Mouse (Mus musculus) embryonic facial prominence, embryonic 13.5 days (tissue): ENCODE data around the gene Pfdn2. TPM values are rescaled to one million over a fixed set of nuclear protein-coding genes. Genes with fewer than 3 reads are reported as not detected.
"Not testable (repeated sequence)": the region's sequence is repeated elsewhere in the genome, so short reads cannot be mapped to it uniquely, and the experiment has no call there.

Experiments used
- ATAC-seq: fragments of 200-750 bp; cut with Nextera tagmentation; 2 replicates; pipeline ENCODE4 v1.8.0; 2017; ENCODE audit warnings: low read depth; ENCODE audit not compliant: insufficient number of reproducible peaks, insufficient read depth, low FRiP score, low TSS enrichment
- H3K27ac ChIP-seq: fragments of 300-500 bp; sonication (generic); 2 replicates; pipeline ENCODE4 v1.5.1; 2015; ENCODE audit warnings: moderate library complexity, mild to moderate bottlenecking, inconsistent platforms
- H3K27me3 ChIP-seq: fragments of 300-500 bp; sonication (generic); 2 replicates; pipeline ENCODE4 v1.6.1; 2015; ENCODE audit warnings: mild to moderate bottlenecking, inconsistent platforms
- H3K36me3 ChIP-seq: fragments of 300-500 bp; sonication (generic); 2 replicates; pipeline ENCODE4 v1.6.1; 2015; ENCODE audit warnings: mild to moderate bottlenecking, inconsistent platforms
- H3K4me1 ChIP-seq: fragments of 300-500 bp; sonication (generic); 2 replicates; pipeline ENCODE4 v1.6.1; 2015; ENCODE audit warnings: inconsistent platforms
- H3K4me2 ChIP-seq: fragments of 300-500 bp; sonication (generic); 2 replicates; pipeline ENCODE4 v1.6.1; 2015; ENCODE audit warnings: moderate library complexity, mild to moderate bottlenecking, inconsistent platforms
- H3K4me3 ChIP-seq: fragments of 300-500 bp; sonication (generic); 2 replicates; pipeline ENCODE4 v1.5.1; 2015; ENCODE audit warnings: mild to moderate bottlenecking, inconsistent platforms
- H3K9ac ChIP-seq: fragments of 300-500 bp; sonication (generic); 2 replicates; pipeline ENCODE4 v1.6.1; 2015; ENCODE audit warnings: mild to moderate bottlenecking, inconsistent platforms
- H3K9me3 ChIP-seq: fragments of 300-500 bp; sonication (generic); 2 replicates; pipeline ENCODE4 v1.6.1; 2016; ENCODE audit warnings: inconsistent platforms
- WGBS: fragments of 180-500 bp; shearing (Covaris S2); methylation state at CpG from one replicate; pipeline ENCODE4 v1.1.7; 2015; ENCODE audit warnings: mixed read lengths; 5-methylcytosine and 5-hydroxymethylcytosine counted together
- polyA plus RNA-seq: library from polyadenylated mRNA; unstranded; fragments of >200 nt; fragmentation: Nextera tagmentation; extraction: Ambion mirVana; gene quantifications from 2 replicates; pipeline ENCODE4 v1.2.1, GENCODE M21; 2015

The Pfdn2 gene
- 119 and 125 TPM in 2 replicates for polyA plus RNA-seq

GRCm38 (mm10) chr1:171345225-171346094 lies at the start of gene Pfdn2, which contains the start of gene Nit1:
Pfdn2 (plus strand) TSS chr1:171345670.
Nit1 (minus strand) TSS chr1:171345646.
- H3K4me1 ChIP-seq, result peaks cover 22% of the 10 kb centered on the region
- peak; percentile 86 for ATAC-seq
- 1% methylated on average over 53 of the region's 53 CpGs for WGBS

GRCm38 (mm10) chr1:171298226-171298625 lies 47.2 kb upstream of the Pfdn2 start:
- H3K9me3 ChIP-seq, result no peaks in the 10 kb centered on the region
- WGBS, result 64% methylated on average over 3 of the region's 3 CpGs
- H3K4me3 ChIP-seq, result no peak overlapping the region
- H3K27ac ChIP-seq, result no peak overlapping the region
- no peak overlapping the region for H3K4me2 ChIP-seq
- H3K36me3 ChIP-seq, result no peaks in the 10 kb centered on the region
- no peak for ATAC-seq
- H3K4me1 ChIP-seq, result peaks cover 7% of the 10 kb centered on the region
- peaks cover 28% of the 10 kb centered on the region for H3K27me3 ChIP-seq
- H3K9ac ChIP-seq, result no peak overlapping the region

More at GRCm38 (mm10) chr1:171345225-171346094, at the start of gene Pfdn2, which contains the start of gene Nit1:
- H3K4me2 ChIP-seq, result peak within 1 kb of the TSS; percentile 86
- H3K4me3 ChIP-seq, result peak within 1 kb of the TSS; percentile 92
- H3K27me3 ChIP-seq, result no peaks in the 10 kb centered on the region
- peak within 1 kb of the TSS; percentile 89 for H3K9ac ChIP-seq
- H3K9me3 ChIP-seq, result 0 out of 2 replicates have a peak, but pooled peaks cover 6% of the 10 kb centered on the region
- peaks cover 33% of the 10 kb centered on the region for H3K36me3 ChIP-seq
- H3K27ac ChIP-seq, result peak within 1 kb of the TSS; percentile 73

GRCm38 (mm10) chr1:171306157-171306556 lies 39.3 kb upstream of the Pfdn2 start:
- WGBS, result 64% methylated on average over 5 of the region's 5 CpGs
- not testable (repeated sequence) for H3K27me3 ChIP-seq, H3K27ac ChIP-seq, H3K4me1 ChIP-seq, H3K9ac ChIP-seq, H3K36me3 ChIP-seq, H3K9me3 ChIP-seq, ATAC-seq, H3K4me3 ChIP-seq, H3K4me2 ChIP-seq

GRCm38 (mm10) chr1:171309321-171309720 lies 36.1 kb upstream of the Pfdn2 start:
- H3K27me3 ChIP-seq, result no peaks in the 10 kb centered on the region; the same call in 1 of the 2 replicates
- H3K9ac ChIP-seq, result no peak overlapping the region
- H3K4me3 ChIP-seq, result no peak overlapping the region
- no peaks in the 10 kb centered on the region for H3K9me3 ChIP-seq
- 68% methylated on average over 2 of the region's 2 CpGs for WGBS
- H3K36me3 ChIP-seq, result no peaks in the 10 kb centered on the region
- H3K4me1 ChIP-seq, result no peaks in the 10 kb centered on the region
- no peak overlapping the region for H3K4me2 ChIP-seq
- H3K27ac ChIP-seq, result no peak overlapping the region
- ATAC-seq, result no peak

- no peak overlapping the region for H3K9ac ChIP-seq
- ATAC-seq, result no peak
- H3K27me3 ChIP-seq, result no peaks in the 10 kb centered on the region
- H3K27ac ChIP-seq, result no peak overlapping the region
- H3K4me1 ChIP-seq, result no peaks in the 10 kb centered on the region
- no peaks in the 10 kb centered on the region for H3K9me3 ChIP-seq
- H3K4me3 ChIP-seq, result no peak overlapping the region
- 12% methylated on average over 7 of the region's 7 CpGs for WGBS
- no peaks in the 10 kb centered on the region for H3K36me3 ChIP-seq
- no peak overlapping the region for H3K4me2 ChIP-seq
Measured at GRCm38 (mm10) chr1:171319748-171320147, 25.7 kb upstream of the Pfdn2 start.

- no peaks in the 10 kb centered on the region for H3K4me1 ChIP-seq
- H3K4me2 ChIP-seq, result no peak overlapping the region
- 12% methylated on average over 5 of the region's 5 CpGs for WGBS
- H3K36me3 ChIP-seq, result no peaks in the 10 kb centered on the region
- no peak overlapping the region for H3K4me3 ChIP-seq
- H3K9me3 ChIP-seq, result no peaks in the 10 kb centered on the region
- no peak for ATAC-seq
- no peak overlapping the region for H3K27ac ChIP-seq
- H3K27me3 ChIP-seq, result no peaks in the 10 kb centered on the region
- H3K9ac ChIP-seq, result no peak overlapping the region
Measured at GRCm38 (mm10) chr1:171320151-171320550, 25.3 kb upstream of the Pfdn2 start.

- H3K27ac ChIP-seq, result no peak overlapping the region
- no peak overlapping the region for H3K4me3 ChIP-seq
- H3K27me3 ChIP-seq, result no peaks in the 10 kb centered on the region
- no peaks in the 10 kb centered on the region for H3K36me3 ChIP-seq
- H3K9me3 ChIP-seq, result no peaks in the 10 kb centered on the region
- no peaks in the 10 kb centered on the region for H3K4me1 ChIP-seq
- H3K9ac ChIP-seq, result no peak overlapping the region
- no peak for ATAC-seq
- no peak overlapping the region for H3K4me2 ChIP-seq
Measured at GRCm38 (mm10) chr1:171321415-171321814, 24.1 kb upstream of the Pfdn2 start.

- Histone ChIP-seq H3K27me3 (no peaks in the 10 kb centered on the region), H3K4me2 (no peak overlapping the region), H3K4me3 (no peak overlapping the region), H3K9ac (no peak overlapping the region), H3K4me1 (no peaks in the 10 kb centered on the region), H3K9me3 (no peaks in the 10 kb centered on the region), H3K36me3 (no peaks in the 10 kb centered on the region), H3K27ac (no peak overlapping the region)
- WGBS, result 75% methylated on average over 1 of the region's 1 CpGs
- ATAC-seq, result no peak
Measured at GRCm38 (mm10) chr1:171322012-171322411, 23.5 kb upstream of the Pfdn2 start.

- Histone ChIP-seq H3K9ac (no peak overlapping the region), H3K27ac (no peak overlapping the region), H3K4me2 (no peak overlapping the region), H3K4me1 (peaks cover 16% of the 10 kb centered on the region), H3K4me3 (no peak overlapping the region), H3K36me3 (no peaks in the 10 kb centered on the region), H3K27me3 (no peaks in the 10 kb centered on the region), H3K9me3 (no peaks in the 10 kb centered on the region)
- 81% methylated on average over 2 of the region's 2 CpGs for WGBS
- ATAC-seq, result no peak
Measured at GRCm38 (mm10) chr1:171325571-171325970, 19.9 kb upstream of the Pfdn2 start.

GRCm38 (mm10) chr1:171326588-171326987 lies 18.9 kb upstream of the Pfdn2 start:
- peaks cover 24% of the 10 kb centered on the region for H3K4me1 ChIP-seq
- 88% methylated on average over 4 of the region's 4 CpGs for WGBS
- not testable (repeated sequence) for H3K4me3 ChIP-seq, H3K9ac ChIP-seq, H3K27ac ChIP-seq, H3K27me3 ChIP-seq, ATAC-seq, H3K4me2 ChIP-seq, H3K9me3 ChIP-seq, H3K36me3 ChIP-seq

- Histone ChIP-seq H3K9ac (peak overlapping the region; percentile 96), H3K27ac (peak overlapping the region; percentile 99), H3K9me3 (no peaks in the 10 kb centered on the region), H3K36me3 (0 out of 2 replicates have a peak, but pooled peaks cover 2% of the 10 kb centered on the region), H3K4me2 (peak overlapping the region; percentile 88), H3K27me3 (no peaks in the 10 kb centered on the region), H3K4me1 (peaks cover 27% of the 10 kb centered on the region), H3K4me3 (peak overlapping the region; percentile 82)
- ATAC-seq, result no peak
- 25% methylated on average over 9 of the region's 9 CpGs for WGBS
Measured at GRCm38 (mm10) chr1:171328244-171328643, 17.2 kb upstream of the Pfdn2 start.
